Mouse (Mus musculus) liver, embryonic 13.5 days (tissue): Measurements from ENCODE around the gene Chka. TPM values are rescaled to one million over a fixed set of nuclear protein-coding genes. Genes with fewer than 3 reads are reported as not detected.

ENCODE experiments used
- ATAC-seq: fragments of 200-750 bp; cut with Nextera tagmentation; 2 replicates; pipeline ENCODE4 v1.8.0; 2017; ENCODE audit warnings: low read depth, mild to moderate bottlenecking, moderate number of reproducible peaks, moderate library complexity
- DNase-seq: peaks from one replicate; pipeline ENCODE4 v3.0.0; 2022
- H3K27ac ChIP-seq: fragments of 300-500 bp; sonication (generic); 2 replicates; pipeline ENCODE4 v1.5.1; 2015; ENCODE audit warnings: moderate library complexity, mild to moderate bottlenecking, inconsistent platforms
- H3K27me3 ChIP-seq: fragments of 300-500 bp; sonication (generic); 2 replicates; pipeline ENCODE4 v1.6.1; 2015; ENCODE audit warnings: mild to moderate bottlenecking, inconsistent platforms
- H3K36me3 ChIP-seq: fragments of 300-500 bp; sonication (generic); 2 replicates; pipeline ENCODE4 v1.6.1; 2015; ENCODE audit warnings: mild to moderate bottlenecking, inconsistent platforms
- H3K4me1 ChIP-seq: fragments of 300-500 bp; sonication (generic); replicated peaks from 2 replicates; pipeline ENCODE4 v1.6.1; 2015; ENCODE audit warnings: inconsistent platforms
- H3K4me2 ChIP-seq: fragments of 300-500 bp; sonication (generic); 2 replicates; pipeline ENCODE4 v1.6.1; 2015; ENCODE audit warnings: inconsistent platforms, mild to moderate bottlenecking, moderate library complexity
- H3K4me3 ChIP-seq: fragments of 300-500 bp; sonication (generic); replicated peaks from 2 replicates; pipeline ENCODE4 v1.5.1; 2015; ENCODE audit warnings: mild to moderate bottlenecking, inconsistent platforms
- H3K9ac ChIP-seq: fragments of 300-500 bp; sonication (generic); 2 replicates; pipeline ENCODE4 v1.6.1; 2015; ENCODE audit warnings: mild to moderate bottlenecking, inconsistent platforms
- H3K9me3 ChIP-seq: fragments of 300-500 bp; sonication (generic); replicated peaks from 2 replicates; pipeline ENCODE4 v1.6.1; 2016; ENCODE audit warnings: inconsistent platforms
- WGBS: fragments of 180-500 bp; shearing (Covaris S2); methylation state at CpG from one replicate; pipeline ENCODE4 v1.1.7; 2015; ENCODE audit not compliant: insufficient replicate concordance; 5-methylcytosine and 5-hydroxymethylcytosine counted together
- polyA plus RNA-seq: library from polyadenylated mRNA; unstranded; fragments of >200 nt; fragmentation: Nextera tagmentation; extraction: Ambion mirVana; gene quantifications from 2 replicates; pipeline ENCODE4 v1.2.1, GENCODE M21; 2015

The Chka gene
- polyA plus RNA-seq, 1 experiment from 2014 or later = 15.8 TPM

DNA sequence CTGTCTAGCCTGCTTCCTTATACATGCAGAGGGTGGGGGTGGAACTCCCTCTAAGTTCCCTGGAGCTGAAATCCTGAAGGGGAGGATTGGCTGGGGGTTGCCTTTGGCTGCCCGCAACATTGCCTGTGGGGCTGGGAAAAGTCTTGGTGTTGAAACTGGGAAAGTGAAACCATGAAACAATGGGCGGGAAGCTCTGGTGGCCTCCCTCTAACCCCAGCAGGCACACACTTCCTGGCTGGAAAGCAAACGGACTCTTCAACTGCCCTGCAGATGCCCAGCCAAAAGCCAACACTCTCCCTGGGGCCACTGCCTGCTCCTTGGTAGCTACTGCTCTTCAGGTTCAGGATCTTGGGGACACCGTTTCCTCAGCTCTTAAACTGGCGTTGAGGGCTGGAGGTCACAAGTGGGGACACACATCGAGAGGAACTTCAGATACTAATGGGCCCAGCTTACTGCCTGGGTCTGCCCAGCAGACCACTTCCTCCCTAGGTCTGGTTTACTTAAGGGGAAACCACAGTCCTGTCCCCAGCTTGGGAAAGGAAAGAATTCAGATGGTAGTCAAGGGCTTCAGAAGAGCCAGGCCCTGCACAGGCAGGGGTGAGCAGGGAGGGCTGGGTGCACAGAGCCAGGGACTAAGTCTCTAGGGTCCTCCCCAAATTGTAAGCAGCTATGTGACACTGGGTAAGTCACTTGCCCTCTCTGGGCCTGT lies 53.8 kb downstream of the Chka start:
- H3K4me3 ChIP-seq = peak overlapping the region; percentile 71
- H3K9me3 ChIP-seq = no peaks in the 10 kb centered on the region
- H3K4me2 ChIP-seq = peak overlapping the region; percentile 95
- H3K36me3 ChIP-seq = peaks cover 60% of the 10 kb centered on the region
- H3K27ac ChIP-seq = peak overlapping the region; percentile 85
- ATAC-seq = no peak
- DNase-seq = no peak
- H3K9ac ChIP-seq = peak overlapping the region; percentile 80
- 14% methylated on average over 6 of the region's 6 CpGs for WGBS
- H3K27me3 ChIP-seq = no peaks in the 10 kb centered on the region
- H3K4me1 ChIP-seq = peaks cover 61% of the 10 kb centered on the region

DNA sequence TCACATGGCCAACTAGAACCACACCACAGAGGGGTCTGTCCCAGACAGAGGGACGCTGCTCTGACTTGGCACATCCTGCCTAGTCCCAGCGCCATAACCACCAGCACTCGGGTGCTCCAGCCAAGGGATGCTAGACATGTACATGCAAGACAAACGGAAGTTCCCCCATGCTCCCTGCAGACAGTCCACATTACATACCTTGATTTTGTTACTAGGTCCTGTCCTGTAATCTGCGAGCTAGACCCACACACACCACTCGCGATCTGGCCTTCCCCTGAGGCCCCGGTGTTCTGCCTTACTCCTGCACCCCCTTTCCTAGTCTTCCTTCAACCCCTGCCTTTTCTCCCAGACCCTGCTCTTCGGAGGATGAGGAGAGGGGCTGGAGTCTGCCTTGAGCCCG lies 54.8 kb downstream of the Chka start:
- peak overlapping the region; percentile 71 for H3K4me3 ChIP-seq
- DNase-seq (no peak), ATAC-seq (peak; percentile 1)
- peak overlapping the region; percentile 80 for H3K9ac ChIP-seq
- H3K27ac ChIP-seq = peak overlapping the region; percentile 85
- H3K4me1 ChIP-seq = peaks cover 68% of the 10 kb centered on the region
- 6% methylated on average over 10 of the region's 10 CpGs for WGBS
- H3K27me3 ChIP-seq = no peaks in the 10 kb centered on the region
- peak overlapping the region; percentile 95 for H3K4me2 ChIP-seq
- H3K36me3 ChIP-seq = peaks cover 69% of the 10 kb centered on the region
- H3K9me3 ChIP-seq = no peaks in the 10 kb centered on the region

DNA sequence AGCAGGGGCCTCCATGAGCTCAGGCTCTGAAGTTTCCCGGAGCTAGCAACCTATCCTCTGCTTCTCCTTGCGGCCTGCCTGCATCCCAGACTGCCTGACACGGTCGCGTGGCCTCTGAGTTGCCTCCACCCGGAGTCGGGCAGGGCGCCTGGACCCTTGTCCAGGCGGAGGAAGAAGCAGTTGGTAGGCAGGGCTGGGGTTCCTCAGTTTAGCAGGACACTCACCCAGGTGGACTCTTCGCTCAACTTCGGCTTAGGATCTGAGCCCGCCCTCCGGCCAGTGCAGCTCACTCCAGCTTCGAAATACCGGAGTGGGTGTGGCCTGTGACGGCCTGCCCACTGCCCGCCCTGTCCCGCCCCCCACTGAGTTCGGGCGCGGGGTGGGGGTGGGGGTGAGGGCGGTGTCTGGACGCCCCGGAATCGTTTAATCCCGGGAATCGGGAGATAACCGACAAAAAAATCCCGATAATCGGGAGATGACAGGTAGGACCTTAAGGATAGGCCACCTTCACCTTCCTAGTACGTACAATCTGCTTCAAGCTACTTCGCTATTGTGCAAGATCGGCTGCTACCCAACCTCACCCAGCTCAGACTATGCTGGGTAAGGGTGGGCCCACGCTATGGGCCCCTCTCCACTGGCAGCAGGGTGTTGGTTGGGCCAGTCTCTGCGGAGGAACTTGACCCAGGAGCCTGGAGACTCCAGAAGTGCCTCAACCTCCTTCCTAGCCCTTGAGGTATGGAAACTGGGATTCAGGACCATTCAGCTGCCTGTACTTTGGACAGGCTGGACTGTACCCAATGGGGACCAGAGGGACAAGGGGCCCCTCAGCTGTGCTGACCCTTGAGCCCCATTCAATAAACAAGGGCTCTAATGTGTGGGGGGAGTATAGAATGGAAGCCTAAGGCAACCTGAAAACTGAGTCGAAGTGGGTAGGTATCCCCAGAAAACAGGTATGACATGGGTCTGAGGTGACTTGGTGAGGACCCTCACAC lies 55.5 kb downstream of the Chka start, which contains the start of gene Tcirg1:
Gene Tcirg1, minus strand, starts transcription at position 339 of the 992 bp plus-strand sequence.
- Histone ChIP-seq H3K9me3 (no peaks in the 10 kb centered on the region), H3K27ac (peak within 1 kb of the TSS; percentile 85), H3K36me3 (peaks cover 64% of the 10 kb centered on the region), H3K4me3 (peak within 1 kb of the TSS; percentile 71), H3K4me2 (peak within 1 kb of the TSS; percentile 95), H3K9ac (peak within 1 kb of the TSS; percentile 80), H3K4me1 (peaks cover 76% of the 10 kb centered on the region), H3K27me3 (no peaks in the 10 kb centered on the region)
- DNase-seq (peak; percentile 74), ATAC-seq (peak; percentile 82)
- 4% methylated on average over 36 of the region's 36 CpGs for WGBS

DNA sequence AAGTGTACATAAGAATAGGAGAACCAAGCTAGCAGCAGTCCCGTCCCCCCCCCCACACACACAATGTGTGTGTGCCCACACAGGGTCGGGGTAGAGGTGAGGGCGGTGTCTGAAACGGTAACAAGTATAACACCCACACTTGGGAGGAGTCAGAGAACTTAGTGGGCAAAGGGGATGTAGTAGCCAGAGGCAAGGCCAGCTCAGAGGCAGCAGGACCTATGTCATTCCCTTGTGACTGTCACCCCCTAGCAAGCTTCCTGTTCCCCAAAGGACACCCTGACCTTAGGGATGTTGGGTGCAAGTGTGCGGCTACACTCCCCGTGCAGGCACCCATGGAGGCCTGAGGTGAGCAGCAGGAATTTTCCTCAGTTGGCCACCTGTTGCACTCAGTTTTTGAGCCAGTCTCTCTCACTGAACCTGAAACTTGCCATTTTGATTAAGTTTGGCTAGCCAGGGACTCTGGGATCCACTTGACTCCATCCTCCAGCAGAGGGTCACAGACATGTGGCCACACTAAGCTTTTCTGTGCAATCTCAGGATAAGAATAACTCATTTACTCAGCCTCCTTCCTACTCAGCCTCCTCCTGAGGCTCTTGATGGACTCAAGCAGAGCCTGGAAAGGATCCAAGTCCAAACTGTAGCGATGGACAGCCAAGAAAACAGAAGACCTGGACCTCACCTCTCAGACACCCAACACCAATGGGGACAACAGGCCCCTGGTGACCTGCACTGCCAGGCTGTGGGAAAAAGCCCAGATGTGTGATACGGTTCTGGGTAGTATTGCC lies 56.5 kb downstream of the Chka start:
- H3K9me3 ChIP-seq = no peaks in the 10 kb centered on the region
- DNase-seq (no peak), ATAC-seq (no peak)
- H3K9ac ChIP-seq = peak overlapping the region; percentile 80
- H3K4me1 ChIP-seq = peaks cover 73% of the 10 kb centered on the region
- no peaks in the 10 kb centered on the region for H3K27me3 ChIP-seq
- H3K27ac ChIP-seq = peak overlapping the region; percentile 82
- peaks cover 54% of the 10 kb centered on the region for H3K36me3 ChIP-seq
- peak overlapping the region; percentile 71 for H3K4me3 ChIP-seq
- WGBS = 61% methylated on average over 8 of the region's 8 CpGs
- peak overlapping the region; percentile 95 for H3K4me2 ChIP-seq

DNA sequence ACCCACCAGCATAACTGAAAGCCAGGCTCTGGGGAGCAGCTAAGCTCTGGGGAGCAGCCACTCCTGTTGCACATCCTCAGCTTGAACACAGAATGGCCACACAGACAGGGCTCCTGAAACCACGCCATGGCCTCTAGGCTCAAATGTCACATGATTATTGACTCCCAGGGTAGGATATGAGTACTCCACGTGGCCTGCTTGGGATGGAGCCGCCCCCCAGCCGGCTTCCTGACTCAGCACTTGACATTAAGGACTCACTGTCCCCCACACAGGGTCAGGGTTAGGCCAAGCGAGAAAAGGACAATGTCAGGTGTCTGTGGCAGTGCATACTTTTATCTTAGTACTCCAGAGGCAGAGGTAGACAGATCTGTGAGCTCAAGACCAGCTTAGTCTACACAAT lies 58.6 kb downstream of the Chka start:
- Histone ChIP-seq H3K9ac (no peak overlapping the region), H3K36me3 (peaks cover 39% of the 10 kb centered on the region), H3K27me3 (no peaks in the 10 kb centered on the region), H3K4me2 (no peak overlapping the region), H3K9me3 (no peaks in the 10 kb centered on the region), H3K27ac (no peak overlapping the region), H3K4me3 (no peak overlapping the region), H3K4me1 (peaks cover 73% of the 10 kb centered on the region)
- WGBS = 65% methylated on average over 5 of the region's 5 CpGs
- no peak for DNase-seq
- no peak for ATAC-seq

DNA sequence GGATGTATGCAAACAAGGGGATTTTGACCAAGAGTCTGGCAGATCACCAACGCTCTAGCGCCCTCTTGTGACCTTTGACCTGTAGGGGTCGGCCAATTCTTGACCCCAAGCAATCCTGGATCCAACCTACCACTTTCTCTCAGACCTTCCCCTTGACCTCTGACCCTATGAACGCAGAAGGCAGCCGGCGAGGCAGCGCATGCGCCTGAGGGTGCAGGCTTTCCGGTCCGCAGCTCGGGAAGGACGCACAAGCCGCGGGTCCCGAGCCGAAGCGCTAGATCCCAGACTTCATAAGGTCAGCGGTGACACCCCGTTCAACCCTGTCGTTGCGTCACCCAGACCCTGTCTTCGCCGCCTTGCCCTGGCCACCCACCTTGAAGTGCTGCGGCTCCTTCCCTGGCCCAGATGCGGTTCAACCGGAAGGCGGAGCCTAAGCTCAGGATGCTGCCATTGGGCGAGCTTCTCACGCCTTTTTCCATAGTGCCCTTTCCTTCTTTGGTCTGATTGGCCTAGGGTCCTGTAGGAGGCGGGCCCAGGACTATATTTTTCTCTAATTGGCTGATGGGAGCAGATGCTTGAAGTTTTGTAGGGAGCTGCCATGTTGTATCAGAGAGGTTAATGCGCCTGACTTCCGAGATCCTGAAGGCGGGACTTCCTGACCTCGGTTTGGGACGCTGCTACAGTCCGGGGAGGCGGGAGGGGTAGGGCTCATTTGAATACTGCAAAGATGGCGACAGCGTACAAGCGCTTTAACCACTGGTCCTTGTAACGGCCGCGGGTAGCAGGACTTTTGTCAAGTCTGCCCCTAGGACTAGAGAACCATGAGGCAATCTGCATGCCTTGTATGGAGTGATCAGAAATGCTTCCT lies 61.0 kb downstream of the Chka start, which contains the start of gene Ndufs8:
Gene Ndufs8, minus strand, starts transcription at position 438 of the 868 bp plus-strand sequence.
- H3K4me3 ChIP-seq = peak within 1 kb of the TSS; percentile 73
- peak within 1 kb of the TSS; percentile 81 for H3K4me2 ChIP-seq
- no peaks in the 10 kb centered on the region for H3K27me3 ChIP-seq
- peak within 1 kb of the TSS; percentile 76 for H3K27ac ChIP-seq
- H3K36me3 ChIP-seq = peaks cover 39% of the 10 kb centered on the region
- peak within 1 kb of the TSS; percentile 79 for H3K9ac ChIP-seq
- no peaks in the 10 kb centered on the region for H3K9me3 ChIP-seq
- peaks cover 49% of the 10 kb centered on the region for H3K4me1 ChIP-seq
- ATAC-seq (peak; percentile 95), DNase-seq (peak; percentile 95)
- WGBS = under 1% methylated on average over 41 of the region's 43 CpGs

DNA sequence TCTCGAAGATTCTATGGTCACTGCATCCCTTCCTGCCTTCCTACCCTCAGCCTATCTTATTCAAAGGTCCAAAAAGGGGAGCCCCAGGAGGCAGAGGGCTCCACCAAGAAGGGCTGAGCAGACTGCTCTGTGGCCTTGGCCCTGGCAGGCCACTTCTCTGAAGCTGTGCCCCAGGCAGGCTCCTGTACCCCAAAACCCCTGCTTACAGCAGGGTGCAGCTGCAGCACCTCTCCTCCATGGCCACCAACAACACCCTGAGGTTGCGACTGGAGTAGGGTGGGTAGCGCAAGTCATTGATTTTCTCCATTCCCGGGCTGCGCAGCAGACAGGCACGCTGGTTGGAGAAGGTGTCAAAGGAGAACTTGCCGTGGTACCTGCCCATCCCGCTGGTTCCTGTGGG lies 62.1 kb downstream of the Chka start:
- Histone ChIP-seq H3K9ac (peak overlapping the region; percentile 79), H3K27me3 (no peaks in the 10 kb centered on the region), H3K36me3 (peaks cover 29% of the 10 kb centered on the region), H3K9me3 (no peaks in the 10 kb centered on the region), H3K4me2 (peak overlapping the region; percentile 81), H3K27ac (peak overlapping the region; percentile 76), H3K4me3 (peak overlapping the region; percentile 73), H3K4me1 (peaks cover 38% of the 10 kb centered on the region)
- ATAC-seq (no peak), DNase-seq (no peak)
- 72% methylated on average over 8 of the region's 8 CpGs for WGBS

DNA sequence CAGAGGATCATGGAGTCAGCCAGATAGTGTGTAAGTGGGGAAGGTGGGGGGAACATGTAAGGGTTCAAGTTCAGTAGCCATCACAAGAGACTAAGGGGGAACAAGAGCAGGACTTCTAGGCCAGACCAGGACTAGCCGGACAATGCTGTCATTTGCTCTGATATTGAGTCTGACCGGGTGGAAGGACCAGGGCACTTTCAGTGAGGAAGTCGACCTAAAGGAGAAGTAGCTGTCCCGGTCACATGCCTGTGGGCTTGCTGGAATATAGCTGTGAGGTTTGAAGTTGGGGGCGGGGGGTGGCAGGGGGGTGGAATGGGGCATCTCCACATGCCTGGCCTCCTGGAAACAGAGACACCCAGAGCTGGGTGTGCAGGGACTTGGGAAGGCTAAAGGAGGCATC lies 63.0 kb downstream of the Chka start:
- H3K9ac ChIP-seq = no peak overlapping the region
- peak overlapping the region; percentile 73; the same call in 1 of the 2 replicates for H3K4me3 ChIP-seq
- 44% methylated on average over 5 of the region's 5 CpGs for WGBS
- H3K9me3 ChIP-seq = no peaks in the 10 kb centered on the region
- peak overlapping the region; percentile 76; the same call in 1 of the 2 replicates for H3K27ac ChIP-seq
- no peaks in the 10 kb centered on the region for H3K27me3 ChIP-seq
- no peak for ATAC-seq
- peaks cover 20% of the 10 kb centered on the region for H3K36me3 ChIP-seq
- peaks cover 38% of the 10 kb centered on the region for H3K4me1 ChIP-seq
- no peak for DNase-seq
- H3K4me2 ChIP-seq = 0 out of 2 replicates have a peak overlapping the region, but pooled peaks have one; percentile 81

DNA sequence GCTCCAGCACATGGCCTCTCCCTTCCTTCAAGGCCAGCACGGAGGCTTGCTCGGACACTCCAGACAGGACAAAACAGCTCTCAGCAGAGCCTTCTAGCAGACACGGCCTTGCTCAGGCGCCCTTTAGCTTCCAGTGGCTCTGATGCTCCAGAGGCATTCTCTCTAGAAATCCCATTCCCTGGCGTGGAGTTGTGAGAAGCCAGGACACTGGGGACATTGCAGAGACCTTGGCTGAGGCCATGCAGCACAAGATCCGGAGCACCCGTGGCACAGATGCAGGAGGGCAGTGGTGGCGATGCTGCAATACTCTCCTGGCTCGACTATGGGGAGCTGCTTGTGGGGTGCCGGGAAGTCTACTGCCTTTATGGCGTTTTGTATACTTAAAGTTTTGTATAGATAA lies 65.2 kb downstream of the Chka start:
- Histone ChIP-seq H3K4me2 (no peak overlapping the region), H3K4me1 (peaks cover 24% of the 10 kb centered on the region), H3K4me3 (no peak overlapping the region), H3K27ac (no peak overlapping the region), H3K9me3 (no peaks in the 10 kb centered on the region), H3K9ac (no peak overlapping the region), H3K27me3 (no peaks in the 10 kb centered on the region), H3K36me3 (no peaks in the 10 kb centered on the region)
- 74% methylated on average over 11 of the region's 11 CpGs for whole genome bisulfite sequencing
- ATAC-seq (no peak), DNase-seq (no peak)

DNA sequence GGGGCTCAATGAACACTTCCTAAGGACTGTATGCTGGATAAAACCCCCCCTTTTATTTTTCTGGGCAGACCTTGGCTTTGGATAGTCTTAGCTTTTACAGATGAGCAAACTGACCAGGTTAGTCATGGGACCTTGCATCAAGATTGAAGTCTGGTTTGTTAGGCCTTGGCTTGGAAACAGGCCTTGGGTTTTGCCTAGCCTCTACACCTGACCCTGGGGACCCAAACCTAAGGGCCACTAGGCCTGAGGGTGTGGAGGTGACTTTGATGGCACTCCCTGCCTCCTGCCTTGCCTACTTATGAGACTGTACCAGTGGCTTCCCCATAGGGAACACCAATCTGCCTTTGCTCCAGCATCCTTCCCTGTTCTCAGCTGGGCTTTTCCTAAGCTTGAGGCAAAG lies 68.4 kb downstream of the Chka start:
- DNase-seq (no peak), ATAC-seq (no peak)
- no peak overlapping the region for H3K4me2 ChIP-seq
- peaks cover 21% of the 10 kb centered on the region for H3K4me1 ChIP-seq
- no peaks in the 10 kb centered on the region for H3K9me3 ChIP-seq
- no peak overlapping the region for H3K9ac ChIP-seq
- H3K27ac ChIP-seq = no peak overlapping the region
- no peaks in the 10 kb centered on the region for H3K36me3 ChIP-seq
- H3K4me3 ChIP-seq = no peak overlapping the region
- H3K27me3 ChIP-seq = no peaks in the 10 kb centered on the region
